Mouse (Mus musculus) liver, embryonic 15.5 days (tissue): ENCODE data around the gene Ube4a. TPM values are rescaled to one million over a fixed set of nuclear protein-coding genes. Genes with fewer than 3 reads are reported as not detected.
"Not testable (repeated sequence)": the region's sequence is repeated elsewhere in the genome, so short reads cannot be mapped to it uniquely, and the experiment has no call there.

Experiments
- ATAC-seq: fragments of 200-750 bp; cut with Nextera tagmentation; 2 replicates; pipeline ENCODE4 v1.8.0; 2017; ENCODE audit warnings: moderate number of reproducible peaks, mild to moderate bottlenecking, moderate library complexity; ENCODE audit not compliant: insufficient read depth
- H3K27ac ChIP-seq: fragments of 300-500 bp; sonication (generic); replicated peaks from 2 replicates; pipeline ENCODE4 v1.5.1; 2015; ENCODE audit warnings: mild to moderate bottlenecking, inconsistent platforms
- H3K27me3 ChIP-seq: fragments of 300-500 bp; sonication (generic); 2 replicates; pipeline ENCODE4 v1.6.1; 2015; ENCODE audit warnings: mild to moderate bottlenecking, inconsistent platforms
- H3K36me3 ChIP-seq: fragments of 300-500 bp; sonication (generic); replicated peaks from 2 replicates; pipeline ENCODE4 v1.6.1; 2015; ENCODE audit warnings: moderate library complexity, mild to moderate bottlenecking, inconsistent platforms
- H3K4me1 ChIP-seq: fragments of 300-500 bp; sonication (generic); replicated peaks from 2 replicates; pipeline ENCODE4 v1.6.1; 2015; ENCODE audit warnings: inconsistent platforms
- H3K4me2 ChIP-seq: fragments of 300-500 bp; sonication (generic); 2 replicates; pipeline ENCODE4 v1.6.1; 2015; ENCODE audit warnings: moderate library complexity, mild to moderate bottlenecking, inconsistent platforms
- H3K4me3 ChIP-seq: fragments of 300-500 bp; sonication (generic); replicated peaks from 2 replicates; pipeline ENCODE4 v1.5.1; 2015; ENCODE audit warnings: mild to moderate bottlenecking, inconsistent platforms
- H3K9ac ChIP-seq: fragments of 300-500 bp; sonication (generic); 2 replicates; pipeline ENCODE4 v1.6.1; 2015; ENCODE audit warnings: moderate library complexity, mild to moderate bottlenecking, inconsistent platforms
- H3K9me3 ChIP-seq: fragments of 300-500 bp; sonication (generic); replicated peaks from 2 replicates; pipeline ENCODE4 v1.6.1; 2016; ENCODE audit warnings: inconsistent platforms
- WGBS: fragments of 180-500 bp; shearing (Covaris S2); methylation state at CpG from one replicate; pipeline ENCODE4 v1.1.7; 2015; ENCODE audit warnings: mixed read lengths; ENCODE audit not compliant: insufficient replicate concordance; 5-methylcytosine and 5-hydroxymethylcytosine counted together
- polyA plus RNA-seq: library from polyadenylated mRNA; unstranded; fragments of >200 nt; fragmentation: Nextera tagmentation; extraction: Ambion mirVana; gene quantifications from 2 replicates; pipeline ENCODE4 v1.2.1, GENCODE M21; 2015

The Ube4a gene
- polyA plus RNA-seq, 1 experiment from 2014 or later: 10.9 TPM

- no peak within 1 kb of the TSS for H3K9ac ChIP-seq
- H3K27ac ChIP-seq: no peak within 1 kb of the TSS
- H3K9me3 ChIP-seq: no peaks in the 10 kb centered on the region
- no peaks in the 10 kb centered on the region for H3K36me3 ChIP-seq
- WGBS: 60% methylated on average over 4 of the region's 4 CpGs
- no peak within 1 kb of the TSS for H3K4me3 ChIP-seq
- no peak within 1 kb of the TSS for H3K4me2 ChIP-seq
- ATAC-seq: no peak
- H3K27me3 ChIP-seq: 0 out of 2 replicates have a peak, but pooled peaks cover 16% of the 10 kb centered on the region
- peaks cover 8% of the 10 kb centered on the region for H3K4me1 ChIP-seq
These were observed 16.3 kb upstream of the Ube4a start, which contains the start of gene Cd3d for GRCm38 (mm10) chr9:44981676-44982075. Cd3d (plus strand) TSS chr9:44981786.

GRCm38 (mm10) chr9:44981104-44981503 is 15.7 kb upstream of the Ube4a start:
- WGBS: 66% methylated on average over 2 of the region's 2 CpGs

DNA sequence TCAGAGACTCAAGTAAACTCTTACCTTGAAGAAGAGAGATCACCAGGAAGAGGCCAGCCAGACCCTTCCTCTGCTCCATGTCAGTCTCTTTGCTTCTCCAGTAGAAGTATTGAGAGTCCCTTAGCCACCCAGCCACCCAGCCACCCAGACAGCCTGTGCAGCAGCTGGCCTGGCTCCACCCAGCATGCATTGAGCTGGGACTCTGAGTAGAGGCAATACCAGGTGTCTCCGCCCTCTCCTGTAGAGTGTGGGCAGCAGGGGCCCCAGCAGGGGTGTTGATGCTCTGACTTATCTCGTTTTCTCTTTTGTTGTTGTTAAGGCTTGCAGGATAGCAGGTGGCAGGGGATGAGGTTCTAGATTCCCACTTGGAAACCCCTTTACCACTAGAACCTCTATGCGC is 14.8 kb upstream of the Ube4a start, which contains the start of gene Cd3g:
Cd3g (minus strand) TSS at position 190 of the 400 bp plus-strand sequence.
- 48% methylated on average over 3 of the region's 3 CpGs for WGBS
- H3K36me3 ChIP-seq: no peaks in the 10 kb centered on the region
- peaks cover 8% of the 10 kb centered on the region for H3K4me1 ChIP-seq
- H3K4me2 ChIP-seq: no peak within 1 kb of the TSS
- no peak within 1 kb of the TSS for H3K9ac ChIP-seq
- no peak within 1 kb of the TSS for H3K27ac ChIP-seq
- H3K27me3 ChIP-seq: peaks cover 26% of the 10 kb centered on the region
- ATAC-seq: no peak; the same call in 1 of the 2 replicates
- H3K9me3 ChIP-seq: no peaks in the 10 kb centered on the region
- H3K4me3 ChIP-seq: no peak within 1 kb of the TSS

More at GRCm38 (mm10) chr9:44981104-44981503, 15.7 kb upstream of the Ube4a start:
- Histone ChIP-seq H3K4me1 (peaks cover 8% of the 10 kb centered on the region), H3K27me3 (peaks cover 20% of the 10 kb centered on the region; the same call in 1 of the 2 replicates), H3K36me3 (no peaks in the 10 kb centered on the region), H3K9me3 (no peaks in the 10 kb centered on the region), H3K4me3 (no peak overlapping the region), H3K4me2 (no peak overlapping the region), H3K9ac (no peak overlapping the region), H3K27ac (no peak overlapping the region)
- no peak for ATAC-seq

GRCm38 (mm10) chr9:44979806-44980205 is 14.4 kb upstream of the Ube4a start:
- Histone ChIP-seq H3K4me1 (peaks cover 8% of the 10 kb centered on the region), H3K4me2 (no peak overlapping the region), H3K27ac (no peak overlapping the region), H3K36me3 (no peaks in the 10 kb centered on the region), H3K9ac (no peak overlapping the region), H3K27me3 (peaks cover 28% of the 10 kb centered on the region), H3K9me3 (no peaks in the 10 kb centered on the region), H3K4me3 (no peak overlapping the region)
- WGBS: 56% methylated on average over 7 of the region's 7 CpGs
- no peak for ATAC-seq

- Histone ChIP-seq H3K27ac (no peak overlapping the region), H3K36me3 (no peaks in the 10 kb centered on the region), H3K27me3 (peaks cover 47% of the 10 kb centered on the region), H3K4me1 (peaks cover 8% of the 10 kb centered on the region), H3K9ac (no peak overlapping the region), H3K9me3 (no peaks in the 10 kb centered on the region), H3K4me2 (no peak overlapping the region), H3K4me3 (no peak overlapping the region)
- ATAC-seq: no peak
- 45% methylated on average over 6 of the region's 6 CpGs for WGBS
These were observed 12.4 kb upstream of the Ube4a start for GRCm38 (mm10) chr9:44977813-44978212.

DNA sequence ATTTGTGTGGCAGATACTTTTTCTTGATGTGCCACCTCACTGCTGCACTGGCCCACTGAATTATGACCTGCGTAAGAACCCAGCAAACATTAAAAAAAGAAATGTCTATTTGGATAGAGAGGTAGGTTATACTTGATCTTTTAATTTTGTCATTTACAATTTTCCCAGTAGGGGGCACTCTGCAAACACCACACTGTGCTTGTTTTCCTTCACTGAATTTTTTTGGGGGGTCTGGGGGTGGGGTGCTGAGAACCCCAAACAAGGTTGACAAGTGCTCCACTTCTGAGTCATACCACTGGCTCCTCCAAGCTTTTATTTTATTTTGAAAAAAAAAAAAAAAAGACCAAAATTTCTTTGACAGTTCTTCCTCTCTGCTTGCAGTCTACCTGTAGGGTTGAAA is 4.0 kb upstream of the Ube4a start:
- ATAC-seq: no peak
- H3K27ac ChIP-seq: no peak overlapping the region
- peaks cover 38% of the 10 kb centered on the region for H3K27me3 ChIP-seq
- peaks cover 18% of the 10 kb centered on the region for H3K4me1 ChIP-seq
- H3K36me3 ChIP-seq: no peaks in the 10 kb centered on the region
- H3K4me3 ChIP-seq: no peak overlapping the region
- WGBS: 26% methylated on average over 1 of the region's 1 CpGs
- H3K9me3 ChIP-seq: no peaks in the 10 kb centered on the region
- H3K4me2 ChIP-seq: no peak overlapping the region
- no peak overlapping the region for H3K9ac ChIP-seq

GRCm38 (mm10) chr9:44967763-44968162 is 2.4 kb upstream of the Ube4a start:
- H3K27me3 ChIP-seq: peaks cover 21% of the 10 kb centered on the region
- H3K9ac ChIP-seq, H3K9me3 ChIP-seq, ATAC-seq, H3K4me3 ChIP-seq, H3K4me2 ChIP-seq, H3K27ac ChIP-seq, H3K36me3 ChIP-seq: not testable (repeated sequence)
- WGBS: 68% methylated on average over 5 of the region's 5 CpGs
- H3K4me1 ChIP-seq: peaks cover 27% of the 10 kb centered on the region

DNA sequence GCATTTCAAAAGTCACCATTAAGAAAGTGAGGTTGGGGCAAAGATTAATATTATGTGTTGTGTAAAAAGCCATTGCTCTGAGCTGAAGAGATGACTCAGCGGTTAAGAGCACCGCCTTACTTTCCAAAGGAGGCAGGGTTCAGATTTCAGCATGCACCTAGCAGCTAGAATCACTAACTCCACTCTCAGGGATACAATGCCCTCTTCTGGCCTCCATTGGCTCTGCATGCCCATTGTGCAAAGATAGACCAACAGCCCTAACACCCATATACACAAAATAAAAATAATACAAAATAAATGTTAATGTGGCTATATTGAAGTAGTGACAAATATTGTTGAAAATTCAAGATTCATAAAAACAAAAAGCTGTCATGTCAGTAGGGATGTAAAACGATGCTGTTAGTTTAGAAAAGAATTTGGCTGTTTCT is 1.4 kb upstream of the Ube4a start:
- Histone ChIP-seq H3K4me2 (no peak overlapping the region), H3K4me3 (no peak overlapping the region), H3K27ac (no peak overlapping the region), H3K9me3 (no peaks in the 10 kb centered on the region), H3K4me1 (peaks cover 27% of the 10 kb centered on the region), H3K27me3 (peaks cover 15% of the 10 kb centered on the region), H3K36me3 (peaks cover 11% of the 10 kb centered on the region), H3K9ac (no peak overlapping the region)
- ATAC-seq: no peak
- WGBS: 14% methylated on average over 3 of the region's 3 CpGs

DNA sequence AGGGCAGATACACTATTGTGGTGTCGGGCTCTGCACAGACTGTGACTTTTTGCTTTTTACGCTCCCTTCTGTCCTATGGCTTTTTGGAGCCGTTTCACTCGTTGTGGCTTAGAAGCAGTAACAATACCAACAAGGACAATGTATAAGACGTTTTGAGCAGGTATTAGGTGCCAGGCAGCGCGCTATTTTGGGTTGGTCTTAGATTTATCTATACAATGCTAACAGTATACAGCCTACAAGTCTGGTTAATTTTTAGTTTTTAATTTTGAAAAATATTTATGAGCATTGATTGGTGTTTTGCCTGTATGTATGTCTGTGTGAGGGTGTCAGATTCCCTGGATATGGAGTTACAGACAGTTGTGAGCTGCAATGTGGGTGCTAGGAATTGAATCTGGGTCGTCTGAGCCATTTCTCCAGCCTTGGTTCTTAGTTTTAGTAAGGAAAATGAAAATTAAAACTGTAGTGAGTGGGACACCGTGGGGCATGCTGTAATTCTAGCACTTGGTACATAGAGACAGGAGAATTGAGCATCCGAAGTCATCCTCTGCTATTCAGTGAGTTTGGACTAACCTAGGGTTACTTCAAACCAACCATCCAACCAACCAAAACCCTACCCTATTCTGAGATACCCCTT is 550 bp upstream of the Ube4a start:
- Histone ChIP-seq H3K4me2 (peak overlapping the region; percentile 86), H3K27ac (peak overlapping the region; percentile 79), H3K36me3 (peaks cover 20% of the 10 kb centered on the region), H3K4me1 (peaks cover 27% of the 10 kb centered on the region), H3K9ac (peak overlapping the region; percentile 23; the same call in 1 of the 2 replicates), H3K27me3 (peaks cover 11% of the 10 kb centered on the region), H3K4me3 (peak overlapping the region; percentile 83), H3K9me3 (no peaks in the 10 kb centered on the region)
- 9% methylated on average over 10 of the region's 10 CpGs for WGBS
- no peak; the same call in 1 of the 2 replicates for ATAC-seq

GRCm38 (mm10) chr9:44954432-44954831 is 11.0 kb downstream of the Ube4a start:
- no peak overlapping the region for H3K4me2 ChIP-seq
- H3K27me3 ChIP-seq: no peaks in the 10 kb centered on the region
- H3K4me3 ChIP-seq: no peak overlapping the region
- H3K9me3 ChIP-seq: no peaks in the 10 kb centered on the region
- H3K36me3 ChIP-seq: peaks cover 81% of the 10 kb centered on the region
- ATAC-seq: no peak
- H3K27ac ChIP-seq: no peak overlapping the region
- H3K9ac ChIP-seq: no peak overlapping the region
- 70% methylated on average over 3 of the region's 3 CpGs for WGBS
- no peaks in the 10 kb centered on the region for H3K4me1 ChIP-seq

GRCm38 (mm10) chr9:44947836-44948235 is 17.6 kb downstream of the Ube4a start:
- Histone ChIP-seq H3K4me2 (no peak overlapping the region), H3K4me3 (no peak overlapping the region), H3K27me3 (no peaks in the 10 kb centered on the region), H3K9me3 (no peaks in the 10 kb centered on the region), H3K27ac (no peak overlapping the region), H3K9ac (no peak overlapping the region), H3K4me1 (no peaks in the 10 kb centered on the region), H3K36me3 (peaks cover 96% of the 10 kb centered on the region)
- WGBS: 86% methylated on average over 5 of the region's 5 CpGs
- ATAC-seq: no peak
